Mouse (Mus musculus) mouse embryonic stem cell (cell line): ENCODE measurements around the gene Ppm1l.
"Not testable (repeated sequence)": the region's sequence is repeated elsewhere in the genome, so short reads cannot be mapped to it uniquely, and the experiment has no call there.

ENCODE experiments used
- in situ Hi-C, 2 experiments: fragments of 300-500 bp; cut with MboI; formaldehyde crosslinking; loops; 1 replicate in 1 of 2; 3 replicates in 1 of 2; pipeline ENCODE4 v1.14.3; 2019 to 2020; ENCODE audit warnings: low sequenced_read_pairs in 2 of 2, low pct_unique_long_range_greater_than_20kb in 1 of 2, mixed read lengths in 1 of 2; ENCODE audit not compliant: unreplicated experiment in 1 of 2

Ppm1l gene

DNA sequence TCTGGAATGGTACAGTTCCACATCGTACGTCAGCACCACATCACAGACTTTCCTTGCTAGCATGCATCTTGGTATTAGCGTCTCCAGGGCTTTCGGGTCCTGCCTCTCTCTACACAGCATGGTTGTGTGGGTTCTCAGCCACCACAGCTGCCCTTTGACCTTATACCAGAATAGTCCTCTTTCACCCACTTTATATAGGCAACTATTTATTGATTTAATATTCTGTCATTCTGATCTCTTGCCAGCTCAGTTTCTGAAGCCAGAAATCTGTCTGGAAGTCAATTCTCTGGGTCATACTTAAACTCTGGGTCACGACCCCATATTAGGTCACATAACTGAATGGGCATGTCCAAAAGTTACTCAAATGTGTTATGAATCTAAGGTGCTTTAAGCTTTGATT is 86.5 kb downstream of the Ppm1l start:
- in situ Hi-C loops: no loop called here

- in situ Hi-C loops: no loop called here
Observed at GRCm38 (mm10) chr3:69406210-69406895, 89.7 kb downstream of the Ppm1l start.

GRCm38 (mm10) chr3:69408064-69408463 is 91.4 kb downstream of the Ppm1l start:
- in situ Hi-C loops: no loop called here

DNA sequence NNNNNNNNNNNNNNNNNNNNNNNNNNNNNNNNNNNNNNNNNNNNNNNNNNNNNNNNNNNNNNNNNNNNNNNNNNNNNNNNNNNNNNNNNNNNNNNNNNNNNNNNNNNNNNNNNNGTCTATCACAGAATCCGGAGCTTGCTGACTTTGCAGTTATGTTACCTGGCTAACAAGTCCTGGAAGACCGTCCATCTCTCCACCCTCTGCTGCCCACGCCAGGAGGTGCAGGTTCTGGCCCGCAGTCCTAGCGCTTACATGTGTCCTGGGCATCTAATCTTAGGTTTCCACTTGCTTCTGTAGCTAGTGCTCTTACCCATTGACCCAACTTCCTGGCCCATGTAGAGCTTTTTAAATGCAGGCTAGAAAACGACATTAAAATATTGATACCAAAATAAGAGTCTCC is 99.5 kb downstream of the Ppm1l start:
- in situ Hi-C loops: no loop called here

GRCm38 (mm10) chr3:69422741-69423140 is 106.1 kb downstream of the Ppm1l start:
- in situ Hi-C loops: no loop called here

DNA sequence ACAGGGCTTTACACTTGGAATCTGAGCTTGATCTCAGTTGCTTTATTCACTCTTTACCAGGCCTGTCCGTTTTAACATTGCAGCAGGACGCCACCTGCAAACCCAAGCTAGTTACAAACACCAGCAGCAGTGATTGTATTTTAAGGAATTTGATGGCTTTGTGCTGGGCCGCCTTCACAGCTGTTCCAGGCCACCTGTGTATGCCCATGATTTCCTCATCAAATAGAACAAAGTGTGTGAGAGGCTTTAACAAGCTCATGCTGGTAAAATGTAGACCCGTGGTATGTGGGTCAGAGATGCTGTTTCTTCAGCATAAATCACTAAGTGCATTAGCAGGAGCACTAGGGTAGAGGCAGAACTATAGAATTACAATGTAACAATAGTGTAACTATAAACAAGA is 106.7 kb downstream of the Ppm1l start:
- in situ Hi-C loops: no loop called here

GRCm38 (mm10) chr3:69424781-69425180 is 108.1 kb downstream of the Ppm1l start:
- in situ Hi-C loops: not testable (repeated sequence)

GRCm38 (mm10) chr3:69427259-69427658 is 110.6 kb downstream of the Ppm1l start:
- in situ Hi-C loops: no loop called here

DNA sequence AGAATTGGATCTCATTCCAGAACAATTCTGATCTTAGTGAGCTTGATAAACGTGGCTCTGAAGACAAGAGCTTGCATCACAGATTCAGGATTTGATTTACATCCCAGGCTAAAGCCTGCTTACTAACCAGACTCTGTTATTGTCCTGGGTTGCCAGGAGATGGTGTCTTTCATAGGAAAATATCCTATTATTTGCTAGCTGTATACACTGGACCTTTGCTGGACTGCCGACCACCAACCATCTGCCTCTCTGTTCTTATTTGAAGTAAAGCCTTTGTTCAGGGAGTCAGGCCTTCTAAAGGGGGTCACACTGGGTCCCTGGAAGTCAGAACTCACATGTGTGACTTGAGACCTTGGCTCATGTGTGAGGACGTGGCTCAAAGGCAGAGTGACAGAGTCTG is 111.6 kb downstream of the Ppm1l start:
- in situ Hi-C loops: no loop called here

- in situ Hi-C loops: no loop called here
Observed at GRCm38 (mm10) chr3:69429319-69429718, 112.7 kb downstream of the Ppm1l start.

- in situ Hi-C loops: no loop called here
Observed at GRCm38 (mm10) chr3:69433580-69433979, 116.9 kb downstream of the Ppm1l start.

DNA sequence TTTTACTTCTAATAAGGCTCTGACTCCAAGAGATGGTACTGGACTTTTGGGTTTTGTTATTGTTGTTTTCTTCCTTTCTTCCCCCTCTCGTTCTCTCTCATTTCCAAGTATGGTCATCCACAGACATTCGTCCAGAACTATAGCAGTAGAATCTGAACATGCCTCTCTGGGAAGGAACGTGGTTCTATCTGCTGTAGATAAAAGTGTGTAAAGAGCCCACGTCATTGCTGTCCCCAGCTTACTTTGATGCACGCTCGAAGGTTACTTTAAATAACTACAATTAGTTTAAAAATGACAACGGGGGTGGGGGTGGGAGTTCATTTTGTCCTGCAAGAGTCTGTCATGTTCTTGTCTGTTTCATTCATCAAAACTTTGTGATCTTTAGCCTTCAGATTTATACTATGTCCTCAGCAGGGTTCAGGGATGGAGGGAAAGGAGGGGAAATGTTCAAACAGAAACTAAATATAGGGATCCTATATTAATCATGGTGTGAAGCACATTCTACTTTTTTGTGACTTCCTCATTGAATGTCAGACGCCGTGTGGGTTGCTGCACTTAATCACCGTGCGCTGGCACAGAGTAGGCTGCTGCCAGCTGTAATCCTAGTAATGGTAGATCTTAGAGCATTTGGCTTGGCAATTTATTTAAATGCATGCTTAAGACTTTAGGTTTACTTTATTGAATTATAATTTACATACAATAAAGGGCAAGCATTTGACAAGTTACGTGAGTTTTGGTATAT is 122.3 kb downstream of the Ppm1l start:
- in situ Hi-C loops: no loop called here

DNA sequence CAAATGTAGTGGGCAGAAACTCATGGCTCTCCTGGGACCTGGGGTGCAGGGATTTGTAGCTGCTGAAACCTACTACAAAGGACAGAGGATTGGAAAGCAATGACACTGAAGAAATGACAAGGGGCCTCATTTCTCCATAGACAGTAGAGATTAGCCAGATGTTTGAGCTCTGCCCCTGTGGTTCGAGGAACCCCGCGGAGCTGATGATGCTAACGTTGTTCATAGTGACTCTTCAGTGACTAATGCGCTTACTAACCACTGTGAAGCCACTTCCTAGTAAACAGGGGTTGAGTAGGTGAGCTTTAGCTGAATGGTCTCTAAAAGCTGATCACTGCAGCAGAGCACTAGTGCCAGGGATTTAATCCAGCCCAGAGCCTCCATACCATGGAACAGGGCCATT is 124.1 kb downstream of the Ppm1l start:
- in situ Hi-C loops: no loop called here

DNA sequence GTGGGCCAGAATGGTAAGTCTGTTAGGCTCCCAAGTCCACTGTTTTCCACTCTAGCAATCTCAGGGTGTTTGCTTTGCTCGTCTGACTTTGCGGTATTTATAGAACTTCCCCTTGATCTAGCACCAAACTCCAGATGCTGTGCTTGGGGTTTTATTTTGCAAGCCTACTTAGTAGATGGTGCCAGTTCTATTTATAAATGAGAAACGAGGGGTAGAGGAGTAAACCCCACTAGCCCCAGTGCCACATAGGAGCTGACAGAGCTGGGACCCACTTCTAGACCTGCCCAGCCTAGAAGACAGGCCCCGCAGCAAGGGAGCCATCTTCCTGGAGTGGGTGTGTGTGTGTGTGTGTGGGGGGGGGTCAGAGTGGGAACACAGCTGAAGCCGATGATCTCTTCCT is 130.3 kb downstream of the Ppm1l start:
- in situ Hi-C loops: no loop called here

- in situ Hi-C loops: no loop called here
Observed at GRCm38 (mm10) chr3:69449041-69449440, 132.4 kb downstream of the Ppm1l start.

DNA sequence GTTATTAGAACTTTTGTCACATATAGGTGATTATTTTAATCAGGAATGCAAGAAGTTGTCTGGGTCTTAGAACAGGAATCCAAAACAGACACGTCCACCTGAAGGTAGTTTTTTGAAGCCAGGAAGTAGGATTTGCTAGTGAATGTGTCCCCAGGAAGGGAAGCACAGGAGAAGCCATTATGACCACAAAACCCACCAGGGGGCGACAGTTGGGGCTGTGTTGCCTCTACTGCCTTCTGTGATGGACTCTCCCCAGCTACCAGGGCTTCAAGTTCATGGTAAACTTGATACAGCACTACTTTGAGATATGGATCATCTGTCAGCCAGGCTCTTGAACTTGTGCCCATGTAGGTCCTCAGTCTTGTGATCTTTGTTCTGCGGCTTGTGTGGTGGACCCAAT is 137.7 kb downstream of the Ppm1l start:
- in situ Hi-C loops: no loop called here

- in situ Hi-C loops: no loop called here
Observed at GRCm38 (mm10) chr3:69456071-69456470, 139.4 kb downstream of the Ppm1l start.

DNA sequence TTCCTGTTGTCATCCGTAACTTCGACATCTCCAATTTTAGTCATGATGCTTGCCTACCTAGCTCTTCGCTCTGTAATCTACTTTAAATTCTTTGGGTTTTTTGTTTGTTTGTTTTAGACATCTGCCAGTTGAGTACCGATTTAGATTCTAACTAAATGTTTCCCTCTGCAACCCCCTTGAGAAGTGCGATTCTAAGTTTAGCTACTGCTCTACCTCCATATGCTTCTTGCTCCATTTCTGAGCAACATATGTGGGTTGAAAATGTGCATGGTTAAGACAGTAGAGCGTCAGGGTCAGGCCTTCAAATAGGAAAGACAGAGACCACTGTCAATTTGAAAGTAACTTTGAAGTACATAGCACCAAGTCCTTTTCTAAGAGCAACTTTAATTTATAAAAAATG is 142.1 kb downstream of the Ppm1l start:
- in situ Hi-C loops: no loop called here

GRCm38 (mm10) chr3:69461956-69462355 is 145.3 kb downstream of the Ppm1l start:
- in situ Hi-C loops: no loop called here

DNA sequence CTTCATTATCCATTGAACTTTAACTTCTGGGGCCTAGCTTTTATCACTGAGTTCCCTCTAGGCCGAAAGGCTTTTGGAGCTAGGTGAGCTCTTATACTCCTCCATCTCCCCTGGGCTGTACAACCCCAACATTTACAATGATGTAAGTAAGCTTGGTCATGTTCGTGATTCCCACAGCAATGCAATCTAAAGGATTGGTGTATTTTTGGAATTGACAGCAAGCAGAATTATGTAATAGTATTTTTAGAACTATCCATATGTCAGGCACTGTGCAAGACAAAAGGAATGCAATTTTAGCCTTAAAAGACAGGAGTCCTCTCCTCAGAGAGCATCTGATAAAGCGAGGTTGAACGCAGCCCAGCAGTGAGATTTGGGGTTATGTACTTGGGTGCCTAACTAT is 149.1 kb downstream of the Ppm1l start:
- in situ Hi-C loops: no loop called here
